20 mouse cellular contexts compared by ENCODE assay signal in genomic region chr12:29222099-29222498, GRCm38 (mm10).
DNase-seq lines count a peak whose midpoint lies in the region; ATAC-seq and TF ChIP-seq lines count a peak whose summit lies in the region.
"Had no signal": no experiment of that assay in that cellular context is flagged by ENCODE, and none has a peak within 500 bp of the region (broad histone marks: within the 10 kb centered on the region; RNA-seq: fewer than 3 reads in every experiment).

No protein-coding gene starts in this region.

- no peaks in the 10 kb centered on the region for H3K27me3 ChIP-seq in forebrain, embryonic 14.5 days (replicated peaks; ENCODE audit: control insufficient read depth, insufficient read depth, low read length)
- H3K27me3 ChIP-seq in forebrain, embryonic 16.5 days (replicated peaks; ENCODE audit: control insufficient read depth, insufficient read depth, low read length) = no peaks in the 10 kb centered on the region
- no peaks in the 10 kb centered on the region for H3K27me3 ChIP-seq in hindbrain, postnatal 0 days (ENCODE audit: insufficient read depth, low read length)
- H3K27me3 ChIP-seq: CH12.LX; embryonic facial prominence, embryonic 13.5 days; forebrain, embryonic 13.5 days; heart, embryonic 13.5 days; Patski had no signal

- no peak for TF ChIP-seq CTCF in brain, embryonic 14.5 days (IDR thresholded peaks at IDR 0.05; ENCODE audit: borderline replicate concordance, extremely low read depth, insufficient read depth, insufficient read length)
- TF ChIP-seq CTCF in hindbrain, postnatal 0 days (IDR thresholded peaks at IDR 0.05; ENCODE audit: low read depth) = no peak

- intact Hi-C loops in left cerebral cortex, postnatal 4 days (cut with DNase I) = no loop called here

- H3K36me3 ChIP-seq in forebrain, embryonic 14.5 days (ENCODE audit: control insufficient read depth, insufficient read depth, low read length) = no peaks in the 10 kb centered on the region
- H3K36me3 ChIP-seq in forebrain, embryonic 16.5 days (ENCODE audit: control insufficient read depth, insufficient read depth) = no peaks in the 10 kb centered on the region
- H3K36me3 ChIP-seq in hindbrain, postnatal 0 days (ENCODE audit: insufficient read depth, low read length) = no peaks in the 10 kb centered on the region
- H3K36me3 ChIP-seq: embryonic facial prominence, embryonic 13.5 days; heart, embryonic 13.5 days had no signal

- peak; percentile 51 for DNase-seq in forebrain, embryonic 14.5 days (ENCODE audit: low spot score)
- peak; percentile 6 for DNase-seq in left cerebral cortex, postnatal 4 days
- DNase-seq in left cerebral cortex, adult 18-20 months (ENCODE audit: low spot score in 2 of 2) = no peak
- peak; percentile 73 for DNase-seq in brain, embryonic 14.5 days (ENCODE audit: low read depth)
- peak; percentile 37 for DNase-seq in hindbrain, postnatal 0 days (ENCODE audit: low spot score)
- DNase-seq in lung, adult 18-20 months = no peak
- DNase-seq in testis, postnatal 14 days (ENCODE audit: low spot score) = no peak
- DNase-seq: adrenal gland, postnatal 25 days; cerebellum, adult 8-10 months; cerebellum, postnatal 25 days; gastrocnemius, postnatal 36 days; heart, postnatal 36 days had no signal

- H3K4me2 ChIP-seq in forebrain, embryonic 14.5 days (ENCODE audit: low read length) = no peak overlapping the region
- H3K4me2 ChIP-seq in forebrain, embryonic 16.5 days (ENCODE audit: low read length) = no peak overlapping the region
- H3K4me2 ChIP-seq in hindbrain, postnatal 0 days (ENCODE audit: low read depth, low read length) = no peak overlapping the region
- H3K4me2 ChIP-seq: embryonic facial prominence, embryonic 13.5 days; forebrain, embryonic 13.5 days; heart, embryonic 13.5 days had no signal

- 57% methylated on average over 6 of the region's 6 CpGs for WGBS in forebrain, embryonic 14.5 days
- 48% methylated on average over 6 of the region's 6 CpGs for WGBS in forebrain, embryonic 16.5 days
- 45% methylated on average over 6 of the region's 6 CpGs for WGBS in hindbrain, postnatal 0 days

- ATAC-seq in forebrain, embryonic 14.5 days = 0 out of 2 replicates have a peak, but pooled peaks have one; percentile 42
- no peak for ATAC-seq in forebrain, embryonic 16.5 days
- peak; percentile 62; the same call in 1 of the 2 replicates for ATAC-seq in hindbrain, postnatal 0 days
- ATAC-seq: activated CD4-positive, CD25-positive, alpha-beta regulatory T cell, adult 4 months; forebrain, embryonic 13.5 days; intestine, embryonic 16.5 days; Patski had no signal

- no peak for TF ChIP-seq POLR2A in brain, embryonic 14.5 days (IDR thresholded peaks at IDR 0.05; ENCODE audit: borderline replicate concordance, extremely low read depth, insufficient read depth, insufficient read length, poor library complexity, severe bottlenecking)

- no peaks in the 10 kb centered on the region for H3K4me1 ChIP-seq in forebrain, embryonic 14.5 days (ENCODE audit: control insufficient read depth, insufficient read depth, low read length)
- H3K4me1 ChIP-seq in forebrain, embryonic 16.5 days (replicated peaks; ENCODE audit: control insufficient read depth, insufficient read depth, low read length) = no peaks in the 10 kb centered on the region; the same call in 1 of the 2 replicates
- no peaks in the 10 kb centered on the region for H3K4me1 ChIP-seq in hindbrain, postnatal 0 days (ENCODE audit: insufficient read depth, low read length)
- H3K4me1 ChIP-seq: embryonic facial prominence, embryonic 13.5 days; forebrain, embryonic 13.5 days had no signal

- no peaks in the 10 kb centered on the region for H3K9me3 ChIP-seq in forebrain, embryonic 14.5 days (replicated peaks; ENCODE audit: control insufficient read depth, low read length)
- no peaks in the 10 kb centered on the region for H3K9me3 ChIP-seq in forebrain, embryonic 16.5 days (ENCODE audit: control insufficient read depth, low read length)
- H3K9me3 ChIP-seq in hindbrain, postnatal 0 days (ENCODE audit: low read length) = no peaks in the 10 kb centered on the region
- H3K9me3 ChIP-seq: embryonic facial prominence, embryonic 13.5 days; forebrain, embryonic 13.5 days; heart, embryonic 13.5 days had no signal

- H3K27ac ChIP-seq in forebrain, embryonic 14.5 days (ENCODE audit: low read depth, low read length) = no peak overlapping the region
- no peak overlapping the region for H3K27ac ChIP-seq in forebrain, embryonic 16.5 days (ENCODE audit: low read length)
- H3K27ac ChIP-seq in hindbrain, postnatal 0 days = no peak overlapping the region
- H3K27ac ChIP-seq: embryonic facial prominence, embryonic 13.5 days; forebrain, embryonic 13.5 days; heart, embryonic 13.5 days had no signal

- no peak overlapping the region for H3K9ac ChIP-seq in forebrain, embryonic 14.5 days (ENCODE audit: low read length)
- H3K9ac ChIP-seq in forebrain, embryonic 16.5 days (replicated peaks; ENCODE audit: low read depth, low read length) = no peak overlapping the region
- no peak overlapping the region for H3K9ac ChIP-seq in hindbrain, postnatal 0 days (replicated peaks; ENCODE audit: low read length)
- H3K9ac ChIP-seq: embryonic facial prominence, embryonic 13.5 days; forebrain, embryonic 13.5 days; heart, embryonic 13.5 days had no signal

- no peak overlapping the region for H3K4me3 ChIP-seq in forebrain, embryonic 14.5 days (ENCODE audit: low read depth, low read length)
- H3K4me3 ChIP-seq in forebrain, embryonic 16.5 days (replicated peaks; ENCODE audit: low read length) = no peak overlapping the region
- H3K4me3 ChIP-seq in hindbrain, postnatal 0 days (ENCODE audit: low read length) = no peak overlapping the region
- H3K4me3 ChIP-seq: embryonic facial prominence, embryonic 13.5 days; forebrain, embryonic 13.5 days; heart, embryonic 13.5 days had no signal

Comparison
In these comparisons a context has a peak if more than half of its experiments do, and no peak if none do; other contexts are left out.
1. DNase-seq: peak in forebrain, embryonic 14.5 days (single experiment), left cerebral cortex, postnatal 4 days (single experiment), brain, embryonic 14.5 days (single experiment) and hindbrain, postnatal 0 days (single experiment); none in left cerebral cortex, adult 18-20 months (0 of 2), lung, adult 18-20 months (0 of 2) and testis, postnatal 14 days (single experiment).